Mouse (Mus musculus) midbrain, embryonic 13.5 days (tissue): ENCODE results near the gene Pnmal2. TPM values are rescaled to one million over a fixed set of nuclear protein-coding genes. Genes with fewer than 3 reads are reported as not detected.
"Not testable (repeated sequence)": the region's sequence is repeated elsewhere in the genome, so short reads cannot be mapped to it uniquely, and the experiment has no call there.

ENCODE experiments used
- ATAC-seq: fragments of 200-750 bp; cut with Nextera tagmentation; 2 replicates; pipeline ENCODE4 v1.8.0; 2017; ENCODE audit warnings: mild to moderate bottlenecking, moderate TSS enrichment, moderate library complexity
- H3K27ac ChIP-seq: fragments of 300-500 bp; sonication (generic); 2 replicates; pipeline ENCODE4 v1.5.1; 2015; ENCODE audit warnings: inconsistent platforms, mild to moderate bottlenecking, moderate library complexity
- H3K27me3 ChIP-seq: fragments of 300-500 bp; sonication (generic); 2 replicates; pipeline ENCODE4 v1.6.1; 2015; ENCODE audit warnings: mild to moderate bottlenecking, inconsistent platforms
- H3K36me3 ChIP-seq: fragments of 300-500 bp; sonication (generic); 2 replicates; pipeline ENCODE4 v1.6.1; 2015; ENCODE audit warnings: mild to moderate bottlenecking, inconsistent platforms
- H3K4me1 ChIP-seq: fragments of 300-500 bp; sonication (generic); replicated peaks from 2 replicates; pipeline ENCODE4 v1.6.1; 2015; ENCODE audit warnings: inconsistent platforms
- H3K4me2 ChIP-seq: fragments of 300-500 bp; sonication (generic); replicated peaks from 2 replicates; pipeline ENCODE4 v1.6.1; 2015; ENCODE audit warnings: moderate library complexity, mild to moderate bottlenecking, inconsistent platforms
- H3K4me3 ChIP-seq: fragments of 300-500 bp; sonication (generic); replicated peaks from 2 replicates; pipeline ENCODE4 v1.5.1; 2015; ENCODE audit warnings: mild to moderate bottlenecking, inconsistent platforms
- H3K9ac ChIP-seq: fragments of 300-500 bp; sonication (generic); replicated peaks from 2 replicates; pipeline ENCODE4 v1.6.1; 2015; ENCODE audit warnings: mild to moderate bottlenecking, inconsistent platforms
- H3K9me3 ChIP-seq: fragments of 300-500 bp; sonication (generic); 2 replicates; pipeline ENCODE4 v1.6.1; 2016; ENCODE audit warnings: mild to moderate bottlenecking, inconsistent platforms
- WGBS: fragments of 180-500 bp; shearing (Covaris S2); methylation state at CpG from one replicate; pipeline ENCODE4 v1.1.7; 2015; 5-methylcytosine and 5-hydroxymethylcytosine counted together
- polyA plus RNA-seq: library from polyadenylated mRNA; unstranded; fragments of >200 nt; fragmentation: Nextera tagmentation; extraction: Ambion mirVana; gene quantifications from 2 replicates; pipeline ENCODE4 v1.2.1, GENCODE M21; 2015

Gene Pnmal2
- polyA plus RNA-seq, 1 experiment from 2014 or later = 120 TPM

- Histone ChIP-seq H3K9ac (peak overlapping the region; percentile 98), H3K27me3 (peaks cover 45% of the 10 kb centered on the region), H3K4me3 (peak overlapping the region; percentile 80), H3K27ac (peak overlapping the region; percentile 80), H3K36me3 (0 out of 2 replicates have a peak, but pooled peaks cover 2% of the 10 kb centered on the region), H3K4me2 (peak overlapping the region; percentile 95), H3K4me1 (peaks cover 78% of the 10 kb centered on the region), H3K9me3 (no peaks in the 10 kb centered on the region)
- no peak for ATAC-seq
- WGBS = 53% methylated on average over 8 of the region's 8 CpGs
Observed at GRCm38 (mm10) chr7:16948923-16949458, 4.5 kb downstream of the Pnmal2 start.

- Histone ChIP-seq H3K36me3 (0 out of 2 replicates have a peak, but pooled peaks cover 2% of the 10 kb centered on the region), H3K9me3 (no peaks in the 10 kb centered on the region), H3K4me1 (peaks cover 71% of the 10 kb centered on the region), H3K27ac (peak overlapping the region; percentile 80), H3K4me2 (peak overlapping the region; percentile 95), H3K27me3 (peaks cover 44% of the 10 kb centered on the region), H3K4me3 (peak overlapping the region; percentile 80), H3K9ac (peak overlapping the region; percentile 66)
- WGBS = 10% methylated on average over 29 of the region's 29 CpGs
- peak; percentile 70 for ATAC-seq
Observed at GRCm38 (mm10) chr7:16949908-16950841, 5.7 kb downstream of the Pnmal2 start.

DNA sequence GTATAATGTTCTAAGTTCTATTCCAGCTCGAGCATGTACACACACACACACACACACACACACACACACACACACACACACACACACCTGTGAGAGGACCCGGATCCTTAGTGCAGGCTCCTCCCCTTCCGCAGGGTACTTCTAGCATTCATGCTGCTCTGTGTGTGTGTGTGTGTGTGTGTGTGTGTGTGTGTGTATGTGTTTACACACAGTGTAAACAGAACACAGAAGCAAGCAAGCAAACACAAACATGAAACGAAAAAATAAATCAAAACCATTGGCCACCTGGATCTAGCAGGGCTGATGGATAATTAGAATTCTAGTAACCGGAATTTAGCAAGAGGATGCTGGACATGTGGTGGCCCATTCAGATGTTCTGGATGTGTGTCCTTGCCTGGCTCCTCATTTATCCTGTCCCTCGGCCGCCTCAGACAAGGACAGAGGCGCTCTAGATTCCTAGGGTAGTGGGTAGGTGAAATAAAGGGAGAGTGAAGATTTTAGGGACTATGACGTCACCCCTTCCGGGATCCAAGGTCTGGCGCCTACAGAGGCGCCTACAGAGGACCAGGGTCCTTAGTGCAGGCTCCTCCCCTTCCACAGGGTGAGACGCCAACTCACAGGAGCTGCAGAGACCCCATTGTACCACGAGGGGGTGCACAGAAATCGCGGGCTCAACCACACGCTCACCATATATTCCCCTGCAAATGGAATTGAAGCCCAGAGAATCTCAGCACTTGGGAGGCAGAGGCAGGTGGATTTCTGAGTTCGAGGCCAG lies 6.6 kb downstream of the Pnmal2 start:
- H3K36me3 ChIP-seq = 0 out of 2 replicates have a peak, but pooled peaks cover 2% of the 10 kb centered on the region
- H3K4me3 ChIP-seq = no peak overlapping the region
- peaks cover 35% of the 10 kb centered on the region for H3K27me3 ChIP-seq
- H3K27ac ChIP-seq = peak overlapping the region; percentile 56
- no peaks in the 10 kb centered on the region for H3K9me3 ChIP-seq
- ATAC-seq = peak; percentile 57
- 27% methylated on average over 18 of the region's 18 CpGs for WGBS
- peaks cover 65% of the 10 kb centered on the region for H3K4me1 ChIP-seq
- H3K4me2 ChIP-seq = 0 out of 2 replicates have a peak overlapping the region, but pooled peaks have one; percentile 13
- H3K9ac ChIP-seq = no peak overlapping the region

DNA sequence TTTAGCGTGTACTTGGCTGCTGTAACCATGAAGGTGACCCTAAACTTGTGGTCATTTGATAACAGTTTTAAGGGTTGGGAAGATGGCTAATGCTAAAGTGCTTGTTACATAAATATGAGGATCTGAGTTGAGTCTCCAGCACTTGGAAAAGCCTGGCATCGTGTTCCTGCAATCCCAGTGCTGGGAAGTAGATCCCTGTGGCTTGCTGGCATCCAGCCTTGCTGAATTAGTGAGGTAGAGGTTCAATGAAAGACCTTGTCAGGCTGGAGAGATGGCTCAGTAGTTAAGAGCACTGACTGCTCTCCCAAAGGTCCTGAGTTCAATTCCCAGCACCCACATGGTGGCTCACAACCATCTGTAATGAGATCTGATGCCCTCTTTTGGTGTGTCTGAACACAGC lies 9.3 kb downstream of the Pnmal2 start:
- H3K9ac ChIP-seq, ATAC-seq, H3K4me3 ChIP-seq, H3K27ac ChIP-seq, H3K4me2 ChIP-seq, H3K36me3 ChIP-seq, H3K9me3 ChIP-seq: not testable (repeated sequence)
- Histone ChIP-seq H3K4me1 (peaks cover 64% of the 10 kb centered on the region), H3K27me3 (peaks cover 12% of the 10 kb centered on the region)
- WGBS = 78% methylated on average over 2 of the region's 2 CpGs

DNA sequence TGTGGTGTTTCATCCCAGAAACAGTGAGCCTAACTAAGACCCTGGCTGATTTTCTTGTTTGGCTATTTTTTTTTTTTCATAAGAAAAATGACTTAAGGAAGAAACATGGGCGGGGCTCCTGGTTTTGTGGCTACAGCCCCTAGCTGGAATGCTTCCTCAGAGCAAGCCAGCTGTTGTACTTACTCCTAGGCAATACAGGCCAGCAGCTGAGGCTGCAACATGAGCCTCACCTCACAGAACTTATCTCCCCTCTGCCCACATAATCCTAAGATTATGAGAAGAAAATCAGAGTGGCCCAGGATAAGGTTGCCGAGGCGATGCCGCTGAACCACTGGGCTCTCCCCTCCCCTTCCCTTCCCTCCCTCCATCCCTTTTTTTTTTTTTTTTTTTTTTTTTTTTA lies 11.2 kb downstream of the Pnmal2 start:
- H3K27me3 ChIP-seq = no peaks in the 10 kb centered on the region
- H3K36me3 ChIP-seq = no peaks in the 10 kb centered on the region
- no peak overlapping the region for H3K4me3 ChIP-seq
- no peak overlapping the region for H3K4me2 ChIP-seq
- H3K9ac ChIP-seq = no peak overlapping the region
- ATAC-seq = no peak
- no peaks in the 10 kb centered on the region for H3K9me3 ChIP-seq
- H3K4me1 ChIP-seq = peaks cover 61% of the 10 kb centered on the region
- WGBS = 77% methylated on average over 4 of the region's 4 CpGs
- peak overlapping the region; percentile 31; the same call in 1 of the 2 replicates for H3K27ac ChIP-seq

DNA sequence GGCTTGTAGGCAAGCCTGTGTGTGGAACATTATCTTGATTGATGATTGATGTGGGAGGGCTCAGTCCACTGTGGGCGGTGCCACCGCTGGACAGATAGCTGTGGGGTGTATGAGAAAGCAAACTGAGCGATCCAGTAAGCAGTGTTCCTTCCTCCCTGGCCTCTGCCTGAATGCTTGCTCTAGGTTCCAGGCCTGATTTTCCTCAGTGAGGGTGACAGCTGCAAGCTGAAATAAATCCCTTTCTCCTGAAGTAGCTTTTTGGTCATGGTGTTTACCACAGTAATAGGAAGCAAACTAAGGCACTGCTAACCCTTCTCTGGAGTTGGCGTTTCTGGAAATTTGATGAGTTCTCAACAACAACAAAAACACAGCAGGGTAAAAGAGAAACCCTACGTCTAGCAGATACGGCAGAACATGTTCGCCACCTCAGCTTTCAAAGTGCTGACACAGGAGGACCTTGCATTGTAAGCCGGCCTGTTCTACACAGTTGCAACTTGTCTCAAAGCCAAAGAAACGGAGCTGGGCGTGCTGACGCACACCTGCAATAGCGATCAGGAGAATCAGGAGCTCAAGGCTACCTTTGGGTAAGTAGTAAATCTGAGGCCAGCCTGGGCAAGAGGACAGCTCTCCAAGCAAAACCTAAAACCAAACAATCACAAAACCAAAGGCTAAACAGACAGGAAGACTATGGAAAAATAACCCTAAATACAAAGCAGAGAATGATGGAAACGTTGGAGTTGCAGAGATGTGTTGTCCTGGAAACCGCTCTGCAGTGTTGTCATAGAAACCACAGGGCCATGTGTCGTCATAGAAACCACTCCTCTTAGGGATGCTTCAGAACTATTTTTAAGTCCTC lies 12.2 kb downstream of the Pnmal2 start:
- Histone ChIP-seq H3K36me3 (0 out of 2 replicates have a peak, but pooled peaks cover 3% of the 10 kb centered on the region), H3K4me2 (peak overlapping the region; percentile 32), H3K4me3 (no peak overlapping the region), H3K27me3 (no peaks in the 10 kb centered on the region), H3K9me3 (no peaks in the 10 kb centered on the region), H3K9ac (peak overlapping the region; percentile 44; the same call in 1 of the 2 replicates), H3K4me1 (peaks cover 65% of the 10 kb centered on the region), H3K27ac (peak overlapping the region; percentile 94)
- ATAC-seq = 0 out of 2 replicates have a peak, but pooled peaks have one; percentile 25
- WGBS = 32% methylated on average over 15 of the region's 15 CpGs

- H3K4me1 ChIP-seq = peaks cover 67% of the 10 kb centered on the region
Observed at GRCm38 (mm10) chr7:16959539-16960187, 15.2 kb downstream of the Pnmal2 start, which contains the start of gene Pnmal1. Gene Pnmal1, plus strand, starts transcription at chr7:16959679.

GRCm38 (mm10) chr7:16961678-16962077 lies 17.2 kb downstream of the Pnmal2 start:
- WGBS = 87% methylated on average over 5 of the region's 5 CpGs
- H3K27me3 ChIP-seq = no peaks in the 10 kb centered on the region
- 0 out of 2 replicates have a peak overlapping the region, but pooled peaks have one; percentile 92 for H3K27ac ChIP-seq
- peaks cover 23% of the 10 kb centered on the region for H3K36me3 ChIP-seq
- ATAC-seq = no peak
- no peak overlapping the region for H3K9ac ChIP-seq
- 0 out of 2 replicates have a peak overlapping the region, but pooled peaks have one; percentile 7 for H3K4me3 ChIP-seq
- H3K9me3 ChIP-seq = no peaks in the 10 kb centered on the region
- H3K4me1 ChIP-seq = peaks cover 58% of the 10 kb centered on the region
- H3K4me2 ChIP-seq = peak overlapping the region; percentile 76

More at GRCm38 (mm10) chr7:16959539-16960187, 15.2 kb downstream of the Pnmal2 start, which contains the start of gene Pnmal1:
- peak; percentile 97 for ATAC-seq
- WGBS = 3% methylated on average over 17 of the region's 17 CpGs
- Histone ChIP-seq H3K9me3 (no peaks in the 10 kb centered on the region), H3K36me3 (peaks cover 22% of the 10 kb centered on the region), H3K4me3 (peak within 1 kb of the TSS; percentile 39), H3K9ac (peak within 1 kb of the TSS; percentile 57), H3K27me3 (no peaks in the 10 kb centered on the region), H3K27ac (peak within 1 kb of the TSS; percentile 92), H3K4me2 (peak within 1 kb of the TSS; percentile 76)

DNA sequence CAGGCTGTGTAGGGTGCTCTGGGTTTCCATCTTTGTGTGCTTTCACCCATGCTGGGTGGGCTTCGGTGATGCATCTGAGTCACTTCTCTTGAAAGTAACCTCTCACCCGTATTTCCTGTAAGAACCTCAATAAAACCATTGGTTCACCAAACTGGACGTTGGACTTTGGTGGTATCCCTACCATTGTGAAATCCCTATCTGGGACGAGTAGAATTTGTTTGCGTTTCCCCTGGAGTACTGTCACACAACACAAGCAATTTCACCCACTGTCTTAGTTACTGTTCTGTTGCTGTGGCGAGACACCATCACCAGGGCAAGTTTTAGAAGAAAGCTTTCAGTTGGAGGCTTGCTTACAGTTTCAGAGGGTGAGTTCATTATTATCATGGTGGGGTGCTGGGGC lies 23.9 kb downstream of the Pnmal2 start:
- H3K4me3 ChIP-seq = no peak overlapping the region
- H3K27me3 ChIP-seq = no peaks in the 10 kb centered on the region
- H3K4me2 ChIP-seq = no peak overlapping the region
- ATAC-seq = no peak
- no peaks in the 10 kb centered on the region; the same call in 1 of the 2 replicates for H3K9me3 ChIP-seq
- WGBS = 83% methylated on average over 6 of the region's 6 CpGs
- no peak overlapping the region for H3K27ac ChIP-seq
- 0 out of 2 replicates have a peak, but pooled peaks cover 9% of the 10 kb centered on the region for H3K36me3 ChIP-seq
- H3K4me1 ChIP-seq = no peaks in the 10 kb centered on the region
- H3K9ac ChIP-seq = no peak overlapping the region

- 83% methylated on average over 3 of the region's 3 CpGs for WGBS
- Histone ChIP-seq H3K27me3 (no peaks in the 10 kb centered on the region), H3K4me3 (no peak overlapping the region), H3K36me3 (no peaks in the 10 kb centered on the region), H3K4me1 (no peaks in the 10 kb centered on the region), H3K27ac (no peak overlapping the region), H3K9ac (no peak overlapping the region), H3K9me3 (no peaks in the 10 kb centered on the region; the same call in 1 of the 2 replicates), H3K4me2 (no peak overlapping the region)
- no peak for ATAC-seq
Observed at GRCm38 (mm10) chr7:16971160-16971559, 26.7 kb downstream of the Pnmal2 start.
